Mouse (Mus musculus): ENCODE results near the gene Pygo2. TPM values are rescaled to one million over a fixed set of nuclear protein-coding genes. Genes with fewer than 3 reads are reported as not detected.

The Pygo2 gene
- polyA plus RNA-seq, 1 experiment from 2014 or later = 23.4 TPM

DNA sequence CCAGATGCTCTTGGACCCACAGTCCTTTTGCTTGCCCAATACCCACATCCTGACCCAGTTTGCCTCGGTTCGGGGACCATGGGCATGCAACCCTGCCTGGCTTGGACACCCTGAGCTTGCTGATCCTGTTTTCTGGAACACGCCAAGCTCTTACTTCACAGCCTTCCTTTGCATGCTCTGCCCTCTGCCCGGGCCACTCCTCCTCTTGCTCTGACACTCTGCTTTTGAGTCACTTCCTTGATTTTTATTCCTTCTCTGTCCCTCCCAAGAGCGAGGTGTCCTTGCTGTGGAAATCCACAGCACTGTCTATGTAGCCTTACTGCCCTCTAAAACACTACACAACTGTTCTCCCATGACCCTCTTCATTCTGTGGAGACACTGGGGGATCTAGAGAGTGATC lies 52.2 kb downstream of the Pygo2 start:
- H3K4me2 ChIP-seq (ENCODE audit: low read depth, low read length) = no peak overlapping the region
- no peak overlapping the region for H3K27ac ChIP-seq (ENCODE audit: low read length)
- ATAC-seq (ENCODE audit: insufficient read depth, low FRiP score) = no peak
- H3K27me3 ChIP-seq (ENCODE audit: control insufficient read depth, insufficient read depth, low read length) = no peaks in the 10 kb centered on the region
- no peaks in the 10 kb centered on the region for H3K36me3 ChIP-seq (ENCODE audit: control insufficient read depth, insufficient read depth, low read length)
- no peak overlapping the region for H3K4me3 ChIP-seq (replicated peaks; ENCODE audit: low read length)
- H3K4me1 ChIP-seq (ENCODE audit: control insufficient read depth, insufficient read depth, low read length) = peaks cover 3% of the 10 kb centered on the region; the same call in 1 of the 2 replicates
- no peak overlapping the region for H3K9ac ChIP-seq (ENCODE audit: low read length)
- no peaks in the 10 kb centered on the region for H3K9me3 ChIP-seq (replicated peaks; ENCODE audit: control insufficient read depth, low read length)
- WGBS = 76% methylated on average over 5 of the region's 5 CpGs

Other genes starting within 250 kb of the Pygo2 start
- 22.0 and 23.9 TPM in 2 replicates for gene Fam189b, start 247.1 kb upstream of the Pygo2 start, polyA plus RNA-seq (2015; fragmentation: Nextera tagmentation; extraction: Ambion mirVana)
- gene Gba, start 227.3 kb upstream of the Pygo2 start, polyA plus RNA-seq (2015; fragmentation: Nextera tagmentation; extraction: Ambion mirVana) = 55.4 and 63.9 TPM in 2 replicates
- 38.8 and 45.2 TPM in 2 replicates for gene Thbs3, start 215.0 kb upstream of the Pygo2 start, polyA plus RNA-seq (2015; fragmentation: Nextera tagmentation; extraction: Ambion mirVana)
- 172 and 177 TPM in 2 replicates for gene Mtx1, start 203.1 kb upstream of the Pygo2 start, polyA plus RNA-seq (2015; fragmentation: Nextera tagmentation; extraction: Ambion mirVana)
- gene Muc1, start 201.2 kb upstream of the Pygo2 start, polyA plus RNA-seq (2015; fragmentation: Nextera tagmentation; extraction: Ambion mirVana) = 112 and 164 TPM in 2 replicates
- 318 and 325 TPM in 2 replicates for gene Krtcap2, start 184.2 kb upstream of the Pygo2 start, polyA plus RNA-seq (2015; fragmentation: Nextera tagmentation; extraction: Ambion mirVana)
- gene Trim46, start 183.9 kb upstream of the Pygo2 start, polyA plus RNA-seq (2015; fragmentation: Nextera tagmentation; extraction: Ambion mirVana) = 4.4 and 4.8 TPM in 2 replicates
- 119 and 131 TPM in 2 replicates for gene Dpm3, start 170.9 kb upstream of the Pygo2 start, polyA plus RNA-seq (2015; fragmentation: Nextera tagmentation; extraction: Ambion mirVana)
- 81.7 and 83.1 TPM in 2 replicates for gene Slc50a1, start 159.6 kb upstream of the Pygo2 start, polyA plus RNA-seq (2015; fragmentation: Nextera tagmentation; extraction: Ambion mirVana)
- 41.5 and 44.7 TPM in 2 replicates for gene Efna1, start 149.1 kb upstream of the Pygo2 start, polyA plus RNA-seq (2015; fragmentation: Nextera tagmentation; extraction: Ambion mirVana)
- gene Efna3, start 107.2 kb upstream of the Pygo2 start, polyA plus RNA-seq (2015; fragmentation: Nextera tagmentation; extraction: Ambion mirVana) = 13.0 and 16.0 TPM in 2 replicates
- gene Efna4, start 92.2 kb upstream of the Pygo2 start, polyA plus RNA-seq (2015; fragmentation: Nextera tagmentation; extraction: Ambion mirVana) = 15.0 and 15.5 TPM in 2 replicates
- gene Adam15, start 80.2 kb upstream of the Pygo2 start, polyA plus RNA-seq (2015; fragmentation: Nextera tagmentation; extraction: Ambion mirVana) = 61.1 and 69.5 TPM in 2 replicates
- gene Dcst2, start 68.2 kb upstream of the Pygo2 start, polyA plus RNA-seq (2015; fragmentation: Nextera tagmentation; extraction: Ambion mirVana) = 0.45 and 0.49 TPM in 2 replicates
- gene Dcst1, start 65.0 kb upstream of the Pygo2 start, polyA plus RNA-seq (2015; fragmentation: Nextera tagmentation; extraction: Ambion mirVana) = 0.70 and 0.89 TPM in 2 replicates
- gene Zbtb7b, start 35.4 kb upstream of the Pygo2 start, polyA plus RNA-seq (2015; fragmentation: Nextera tagmentation; extraction: Ambion mirVana) = 8.0 and 9.2 TPM in 2 replicates
- not detected in 2 replicates for gene Lenep, start 27.4 kb upstream of the Pygo2 start, polyA plus RNA-seq (2015; fragmentation: Nextera tagmentation; extraction: Ambion mirVana)
- gene Flad1, start 18.3 kb upstream of the Pygo2 start, polyA plus RNA-seq (2015; fragmentation: Nextera tagmentation; extraction: Ambion mirVana) = 27.5 and 28.6 TPM in 2 replicates
- gene Cks1b, start 11.8 kb upstream of the Pygo2 start, polyA plus RNA-seq (2015; fragmentation: Nextera tagmentation; extraction: Ambion mirVana) = 322 and 323 TPM in 2 replicates
- gene Shc1, start 11.8 kb upstream of the Pygo2 start, polyA plus RNA-seq (2015; fragmentation: Nextera tagmentation; extraction: Ambion mirVana) = 96.5 and 103 TPM in 2 replicates
- gene Pbxip1, start 6.5 kb downstream of the Pygo2 start, polyA plus RNA-seq (2015; fragmentation: Nextera tagmentation; extraction: Ambion mirVana) = 41.8 and 51.2 TPM in 2 replicates
- 56.0 and 64.9 TPM in 2 replicates for gene Pmvk, start 24.3 kb downstream of the Pygo2 start, polyA plus RNA-seq (2015; fragmentation: Nextera tagmentation; extraction: Ambion mirVana)
- gene Kcnn3, start 90.0 kb downstream of the Pygo2 start, polyA plus RNA-seq (2015; fragmentation: Nextera tagmentation; extraction: Ambion mirVana) = 4.9 and 5.9 TPM in 2 replicates

Measured in stomach, embryonic 16.5 days (tissue).